Mouse (Mus musculus): Measurements from ENCODE around the gene Slc6a18.

GRCm38 (mm10) chr13:73712228-73712627, 34.4 kb upstream of the Slc6a18 start:
- TF ChIP-seq POLR2A (IDR thresholded peaks at IDR 0.05; ENCODE audit: low read depth, low read length), result no peak
- TF ChIP-seq CTCF (IDR thresholded peaks at IDR 0.05; ENCODE audit: extremely low read depth, insufficient read depth, insufficient read length, insufficient replicate concordance), result no peak

Measured in spleen, adult 2 months (tissue).